Mouse (Mus musculus) large intestine, adult 2 months (tissue): ENCODE measurements around the gene Med12l. TPM values are rescaled to one million over a fixed set of nuclear protein-coding genes. Genes with fewer than 3 reads are reported as not detected.

Experiments used
- DNase-seq: peaks from one replicate; pipeline ENCODE4 v3.0.0-alpha.2; 2012; ENCODE audit warnings: low read depth, low spot score
- WGBS: fragments of 180-500 bp; shearing (Covaris S2); methylation state at CpG from one replicate; pipeline ENCODE4 v1.1.7; 2018; 5-methylcytosine and 5-hydroxymethylcytosine counted together
- polyA plus RNA-seq: library from polyadenylated mRNA; depleted of rRNA; stranded (reverse); fragments of >200 nt; gene quantifications from 2 replicates; pipeline ENCODE4 v1.2.3, GENCODE M21; 2012

The Med12l gene
- polyA plus RNA-seq, 1 experiment, result 0.14 TPM

GRCm38 (mm10) chr3:59169921-59170627 lies 164.4 kb downstream of the Med12l start:
- 62% methylated on average over 2 of the region's 2 CpGs for WGBS

GRCm38 (mm10) chr3:59174426-59175154 lies 169.0 kb downstream of the Med12l start:
- DNase-seq, result no peak
- WGBS, result 72% methylated on average over 6 of the region's 6 CpGs

More at GRCm38 (mm10) chr3:59169921-59170627, 164.4 kb downstream of the Med12l start:
- no peak for DNase-seq

- WGBS, result 16% methylated on average over 5 of the region's 5 CpGs
- no peak for DNase-seq
These were observed 169.6 kb downstream of the Med12l start for GRCm38 (mm10) chr3:59175234-59175633.

GRCm38 (mm10) chr3:59176871-59177270 lies 171.2 kb downstream of the Med12l start:
- DNase-seq, result no peak
- 71% methylated on average over 5 of the region's 5 CpGs for WGBS

- WGBS, result 65% methylated on average over 5 of the region's 5 CpGs
These were observed 175.5 kb downstream of the Med12l start for GRCm38 (mm10) chr3:59181134-59181533.

GRCm38 (mm10) chr3:59182129-59182528 lies 176.5 kb downstream of the Med12l start:
- no peak for DNase-seq

More at GRCm38 (mm10) chr3:59181134-59181533, 175.5 kb downstream of the Med12l start:
- no peak for DNase-seq

GRCm38 (mm10) chr3:59185662-59186061 lies 180.0 kb downstream of the Med12l start:
- WGBS, result 87% methylated on average over 4 of the region's 4 CpGs
- no peak for DNase-seq

- no peak for DNase-seq
These were observed 181.7 kb downstream of the Med12l start for GRCm38 (mm10) chr3:59187336-59187735.

GRCm38 (mm10) chr3:59191674-59192073 lies 186.0 kb downstream of the Med12l start:
- WGBS, result 93% methylated on average over 6 of the region's 6 CpGs
- DNase-seq, result no peak

More at GRCm38 (mm10) chr3:59187336-59187735, 181.7 kb downstream of the Med12l start:
- 73% methylated on average over 4 of the region's 4 CpGs for WGBS

GRCm38 (mm10) chr3:59194099-59194498 lies 188.5 kb downstream of the Med12l start:
- DNase-seq, result no peak
- 90% methylated on average over 7 of the region's 7 CpGs for WGBS

GRCm38 (mm10) chr3:59194938-59195337 lies 189.3 kb downstream of the Med12l start, which contains the start of gene Gpr87:
Gpr87 (minus strand) TSS chr3:59195104.
- DNase-seq, result no peak
- 73% methylated on average over 7 of the region's 7 CpGs for WGBS

GRCm38 (mm10) chr3:59197329-59197948 lies 191.8 kb downstream of the Med12l start:
- no peak for DNase-seq
- WGBS, result 81% methylated on average over 4 of the region's 4 CpGs

- no peak for DNase-seq
- WGBS, result 59% methylated on average over 8 of the region's 8 CpGs
These were observed 198.3 kb downstream of the Med12l start for GRCm38 (mm10) chr3:59203802-59204520.

GRCm38 (mm10) chr3:59204719-59205503 lies 199.3 kb downstream of the Med12l start:
- DNase-seq, result no peak
- 50% methylated on average over 11 of the region's 11 CpGs for WGBS

GRCm38 (mm10) chr3:59205941-59206340 lies 200.3 kb downstream of the Med12l start:
- DNase-seq, result no peak
- WGBS, result 71% methylated on average over 4 of the region's 4 CpGs

- DNase-seq, result peak; percentile 44
- 62% methylated on average over 4 of the region's 4 CpGs for whole genome bisulfite sequencing
These were observed 203.3 kb downstream of the Med12l start for GRCm38 (mm10) chr3:59208650-59209548.

GRCm38 (mm10) chr3:59210089-59210488 lies 204.5 kb downstream of the Med12l start:
- no peak for DNase-seq
- 57% methylated on average over 8 of the region's 8 CpGs for WGBS

GRCm38 (mm10) chr3:59210727-59211126 lies 205.1 kb downstream of the Med12l start, which contains the start of gene P2ry13:
P2ry13 (minus strand) TSS chr3:59210882.
- WGBS, result 81% methylated on average over 6 of the region's 6 CpGs

More at GRCm38 (mm10) chr3:59210727-59211126, 205.1 kb downstream of the Med12l start, which contains the start of gene P2ry13:
- no peak for DNase-seq
